Mouse (Mus musculus) bone marrow, adult 2 months (tissue): Measurements from ENCODE around the gene Epc2. TPM values are rescaled to one million over a fixed set of nuclear protein-coding genes. Genes with fewer than 3 reads are reported as not detected.

Source experiments
- H3K27ac ChIP-seq: fragments of 200-500 bp; 2 replicates; pipeline ENCODE4 v1.5.1; 2012; ENCODE audit warnings: low read depth, mild to moderate bottlenecking, control low read depth, inconsistent platforms, low read length; ENCODE audit not compliant: control insufficient read depth, poor library complexity, insufficient read depth
- H3K4me1 ChIP-seq: fragments of 200-500 bp; 2 replicates; pipeline ENCODE4 v1.6.1; 2011; ENCODE audit warnings: low read length; ENCODE audit not compliant: control insufficient read depth, insufficient read depth
- H3K4me3 ChIP-seq: fragments of 200-500 bp; replicated peaks from 2 replicates; pipeline ENCODE3; 2011; ENCODE audit warnings: mild to moderate bottlenecking, low read depth, low read length, control low read depth; ENCODE audit not compliant: control insufficient read depth
- CTCF ChIP-seq: fragments of 200-500 bp; IDR thresholded peaks from 2 replicates; pipeline ENCODE4 v1.5.1; 2011; ENCODE audit warnings: low read length, control low read depth; ENCODE audit not compliant: control insufficient read depth, insufficient read depth
- POLR2A ChIP-seq: fragments of 200-500 bp; IDR thresholded peaks from 2 replicates; pipeline ENCODE4 v1.6.1; 2011; ENCODE audit warnings: low read depth, mild to moderate bottlenecking, control low read depth, low read length, borderline replicate concordance; ENCODE audit not compliant: control insufficient read depth
- WGBS: fragments of 180-500 bp; shearing (Covaris S2); methylation state at CpG from one replicate; pipeline ENCODE4 v1.1.7; 2018; 5-methylcytosine and 5-hydroxymethylcytosine counted together
- polyA plus RNA-seq: library from polyadenylated mRNA; stranded (reverse); fragments of >200 nt; gene quantifications from 2 replicates; pipeline ENCODE4 v1.2.4, GENCODE M21; 2011; ENCODE audit warnings: low replicate concordance; ENCODE audit not compliant: missing spikeins, insufficient read depth, insufficient read length

Epc2 gene
- polyA plus RNA-seq, 1 experiment, result 19.3 TPM

- no peak overlapping the region for H3K4me3 ChIP-seq
- no peak overlapping the region; the same call in 1 of the 2 replicates for H3K27ac ChIP-seq
- 64% methylated on average over 16 of the region's 16 CpGs for WGBS
- TF ChIP-seq POLR2A (no peak), CTCF (no peak)
- no peaks in the 10 kb centered on the region for H3K4me1 ChIP-seq
These were observed 118.8 kb downstream of the Epc2 start for GRCm38 (mm10) chr2:49569862-49570777.

DNA sequence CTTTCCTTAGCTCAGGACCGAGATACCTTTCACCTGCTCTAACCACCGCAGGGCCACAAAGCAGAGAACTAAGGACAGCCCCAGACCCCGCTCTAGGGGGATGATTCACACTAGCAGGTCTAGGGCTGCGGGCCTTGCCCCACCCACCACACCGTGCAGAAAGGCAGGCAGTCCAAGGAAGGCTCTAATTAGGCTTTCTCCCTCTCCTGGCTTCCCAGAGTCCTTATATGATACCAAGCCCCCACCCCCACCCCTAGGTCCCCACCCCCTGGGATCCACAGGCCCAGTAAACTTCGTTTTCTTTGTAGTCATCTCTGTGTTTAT is 119.5 kb downstream of the Epc2 start:
- no peak overlapping the region for H3K4me3 ChIP-seq
- no peaks in the 10 kb centered on the region for H3K4me1 ChIP-seq
- no peak for TF ChIP-seq POLR2A
- no peak for TF ChIP-seq CTCF
- WGBS, result 40% methylated on average over 6 of the region's 6 CpGs
- H3K27ac ChIP-seq, result no peak overlapping the region

GRCm38 (mm10) chr2:49571159-49571920 is 120.1 kb downstream of the Epc2 start:
- TF ChIP-seq POLR2A, result no peak
- no peak for TF ChIP-seq CTCF
- 74% methylated on average over 11 of the region's 11 CpGs for WGBS
- H3K4me1 ChIP-seq, result no peaks in the 10 kb centered on the region
- H3K27ac ChIP-seq, result no peak overlapping the region
- no peak overlapping the region for H3K4me3 ChIP-seq

- no peaks in the 10 kb centered on the region for H3K4me1 ChIP-seq
- 86% methylated on average over 12 of the region's 12 CpGs for WGBS
- no peak overlapping the region for H3K4me3 ChIP-seq
- H3K27ac ChIP-seq, result no peak overlapping the region
- no peak for TF ChIP-seq POLR2A
- TF ChIP-seq CTCF, result no peak
These were observed 120.9 kb downstream of the Epc2 start for GRCm38 (mm10) chr2:49572111-49572642.

DNA sequence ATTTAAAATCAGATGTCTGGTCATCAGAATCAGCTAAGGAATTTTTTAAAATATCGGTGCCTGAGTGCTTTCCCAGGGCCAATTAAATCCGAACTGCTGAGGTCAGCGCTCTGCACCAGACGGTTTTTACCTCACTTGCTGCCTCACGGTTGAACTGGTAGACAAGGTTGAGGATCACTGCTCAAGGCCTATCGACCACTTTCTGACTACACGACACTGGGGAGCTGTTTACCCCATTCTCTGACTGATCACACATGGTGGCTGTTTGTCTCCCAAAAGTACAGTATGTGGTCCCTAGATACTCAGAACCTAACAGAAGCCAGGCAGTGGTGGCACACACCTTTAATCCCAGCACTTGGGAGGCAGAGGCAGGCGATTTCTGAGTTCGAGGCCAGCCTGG is 121.4 kb downstream of the Epc2 start:
- H3K4me3 ChIP-seq, result no peak overlapping the region
- TF ChIP-seq POLR2A, result no peak
- no peak for TF ChIP-seq CTCF
- 89% methylated on average over 9 of the region's 9 CpGs for WGBS

DNA sequence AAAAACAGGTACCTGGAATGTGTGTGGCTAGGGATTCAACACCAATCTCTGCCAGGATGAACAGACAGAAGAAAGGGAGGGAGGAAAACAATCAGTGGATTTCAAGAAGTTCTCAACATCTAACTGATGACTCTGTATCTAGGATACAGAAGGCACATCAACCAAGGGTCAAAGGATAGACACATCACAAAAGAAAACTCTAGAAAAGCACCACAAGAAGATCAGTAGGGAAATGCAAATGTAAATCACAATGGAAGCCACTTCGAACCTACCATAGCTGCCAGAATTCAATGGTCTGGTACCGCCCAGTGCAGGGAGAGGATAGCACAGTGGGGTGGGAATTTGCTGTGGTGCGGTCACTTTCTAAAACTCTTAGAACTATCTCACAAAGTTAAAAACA is 122.0 kb downstream of the Epc2 start:
- no peak overlapping the region for H3K27ac ChIP-seq
- no peak for TF ChIP-seq POLR2A
- no peak for TF ChIP-seq CTCF
- H3K4me1 ChIP-seq, result no peaks in the 10 kb centered on the region
- H3K4me3 ChIP-seq, result no peak overlapping the region
- WGBS, result 86% methylated on average over 3 of the region's 3 CpGs

More for the DNA sequence above, 121.4 kb downstream of the Epc2 start:
- no peaks in the 10 kb centered on the region for H3K4me1 ChIP-seq
- no peak overlapping the region for H3K27ac ChIP-seq

DNA sequence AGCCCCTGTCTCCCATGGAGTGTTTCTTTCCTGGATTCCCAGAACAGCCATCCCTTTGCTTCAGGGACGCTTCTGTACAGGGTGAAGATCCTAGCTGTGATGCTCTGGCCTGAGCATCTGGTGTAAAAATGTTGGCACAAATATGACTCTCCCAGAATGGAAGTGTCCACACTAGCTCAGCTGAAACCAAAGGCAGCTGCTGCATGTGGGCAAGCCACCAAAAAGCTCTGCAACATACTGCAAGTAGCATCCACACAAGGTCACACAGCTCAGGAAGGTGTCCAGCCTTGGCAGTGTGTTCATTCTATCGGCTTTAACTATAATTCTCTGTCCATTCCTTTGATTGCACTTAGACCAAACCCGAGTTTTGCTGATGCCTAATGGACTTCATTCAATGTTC is 129.3 kb downstream of the Epc2 start:
- Histone ChIP-seq H3K27ac (no peak overlapping the region), H3K4me3 (no peak overlapping the region), H3K4me1 (no peaks in the 10 kb centered on the region)
- 80% methylated on average over 3 of the region's 3 CpGs for WGBS
- TF ChIP-seq CTCF (no peak), POLR2A (no peak)

DNA sequence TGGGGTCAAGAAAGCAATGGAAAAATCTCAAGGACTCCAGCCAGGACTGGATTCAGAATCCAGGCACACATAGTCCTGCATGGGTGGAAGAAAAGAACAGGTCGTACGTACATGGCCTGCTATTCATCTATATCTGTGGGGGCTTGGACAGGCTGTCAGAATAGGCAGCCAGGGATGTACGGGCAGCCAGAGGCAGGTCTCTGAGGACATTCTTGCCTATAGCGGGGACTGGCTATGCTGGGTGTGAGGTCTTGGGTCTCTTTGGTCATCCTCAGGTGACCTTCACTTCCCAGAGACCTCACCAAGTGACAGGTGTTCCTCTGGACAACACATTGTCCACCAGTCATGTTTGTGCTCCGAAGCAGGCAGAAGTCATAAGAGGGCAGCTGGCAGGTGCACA is 131.3 kb downstream of the Epc2 start:
- no peak for TF ChIP-seq POLR2A
- Histone ChIP-seq H3K4me1 (no peaks in the 10 kb centered on the region), H3K4me3 (no peak overlapping the region), H3K27ac (no peak overlapping the region)
- WGBS, result 81% methylated on average over 5 of the region's 5 CpGs
